Mouse (Mus musculus): ENCODE measurements around the gene Xpo6. TPM values are rescaled to one million over a fixed set of nuclear protein-coding genes. Genes with fewer than 3 reads are reported as not detected.

The Xpo6 gene
- polyA plus RNA-seq, 1 experiment from 2014 or later, result 44.5 TPM

- Histone ChIP-seq H3K9me3 (no peaks in the 10 kb centered on the region), H3K4me2 (no peak overlapping the region), H3K4me1 (peaks cover 14% of the 10 kb centered on the region; the same call in 1 of the 2 replicates), H3K27me3 (no peaks in the 10 kb centered on the region), H3K27ac (peak overlapping the region; percentile 48; the same call in 1 of the 2 replicates), H3K9ac (no peak overlapping the region), H3K4me3 (no peak overlapping the region), H3K36me3 (no peaks in the 10 kb centered on the region)
- peak; percentile 65 for ATAC-seq (ENCODE audit: borderline replicate concordance, extremely low read depth, low FRiP score, low TSS enrichment)
- WGBS, result 41% methylated on average over 5 of the region's 5 CpGs
Measured at GRCm38 (mm10) chr7:126065243-126065876, 134.9 kb downstream of the Xpo6 start.

- Histone ChIP-seq H3K36me3 (no peaks in the 10 kb centered on the region), H3K9me3 (no peaks in the 10 kb centered on the region), H3K4me3 (no peak overlapping the region), H3K27me3 (no peaks in the 10 kb centered on the region), H3K4me1 (peaks cover 35% of the 10 kb centered on the region), H3K27ac (no peak overlapping the region), H3K9ac (no peak overlapping the region), H3K4me2 (no peak overlapping the region)
- 62% methylated on average over 4 of the region's 4 CpGs for WGBS
- ATAC-seq (ENCODE audit: borderline replicate concordance, extremely low read depth, low FRiP score, low TSS enrichment), result no peak
Measured at GRCm38 (mm10) chr7:126062228-126062627, 138.1 kb downstream of the Xpo6 start.

GRCm38 (mm10) chr7:126058918-126059317 is 141.4 kb downstream of the Xpo6 start:
- Histone ChIP-seq H3K27ac (no peak overlapping the region), H3K9ac (no peak overlapping the region), H3K4me3 (no peak overlapping the region), H3K27me3 (no peaks in the 10 kb centered on the region), H3K4me1 (peaks cover 23% of the 10 kb centered on the region), H3K4me2 (no peak overlapping the region), H3K9me3 (no peaks in the 10 kb centered on the region), H3K36me3 (no peaks in the 10 kb centered on the region)
- ATAC-seq (ENCODE audit: borderline replicate concordance, extremely low read depth, low FRiP score, low TSS enrichment), result no peak
- 50% methylated on average over 7 of the region's 7 CpGs for WGBS

- Histone ChIP-seq H3K9me3 (no peaks in the 10 kb centered on the region), H3K4me2 (no peak overlapping the region), H3K27ac (0 out of 2 replicates have a peak overlapping the region, but pooled peaks have one; percentile 3), H3K4me1 (peaks cover 23% of the 10 kb centered on the region), H3K4me3 (no peak overlapping the region), H3K27me3 (no peaks in the 10 kb centered on the region), H3K36me3 (no peaks in the 10 kb centered on the region), H3K9ac (no peak overlapping the region)
- peak; percentile 68; the same call in 1 of the 2 replicates for ATAC-seq (ENCODE audit: borderline replicate concordance, extremely low read depth, low FRiP score, low TSS enrichment)
- WGBS, result 35% methylated on average over 10 of the region's 10 CpGs
Measured at GRCm38 (mm10) chr7:126057332-126057914, 142.9 kb downstream of the Xpo6 start.

- no peaks in the 10 kb centered on the region for H3K27me3 ChIP-seq
- no peak for ATAC-seq (ENCODE audit: borderline replicate concordance, extremely low read depth, low FRiP score, low TSS enrichment)
- no peak overlapping the region for H3K4me2 ChIP-seq
- peaks cover 20% of the 10 kb centered on the region for H3K4me1 ChIP-seq
- 50% methylated on average over 6 of the region's 6 CpGs for WGBS
- no peak overlapping the region for H3K9ac ChIP-seq
- no peaks in the 10 kb centered on the region for H3K36me3 ChIP-seq
- H3K9me3 ChIP-seq, result no peaks in the 10 kb centered on the region
- no peak overlapping the region for H3K27ac ChIP-seq
- no peak overlapping the region for H3K4me3 ChIP-seq
Measured at GRCm38 (mm10) chr7:126054574-126054973, 145.7 kb downstream of the Xpo6 start.

- 80% methylated on average over 7 of the region's 7 CpGs for WGBS
- no peak overlapping the region for H3K4me2 ChIP-seq
- H3K36me3 ChIP-seq, result no peaks in the 10 kb centered on the region
- no peak overlapping the region for H3K9ac ChIP-seq
- ATAC-seq (ENCODE audit: borderline replicate concordance, extremely low read depth, low FRiP score, low TSS enrichment), result no peak
- no peak overlapping the region for H3K4me3 ChIP-seq
- H3K9me3 ChIP-seq, result no peaks in the 10 kb centered on the region
- H3K4me1 ChIP-seq, result peaks cover 13% of the 10 kb centered on the region; the same call in 1 of the 2 replicates
- H3K27me3 ChIP-seq, result no peaks in the 10 kb centered on the region
- H3K27ac ChIP-seq, result no peak overlapping the region
Measured at GRCm38 (mm10) chr7:126053618-126054017, 146.7 kb downstream of the Xpo6 start.

- no peak for ATAC-seq (ENCODE audit: borderline replicate concordance, extremely low read depth, low FRiP score, low TSS enrichment)
- H3K9ac ChIP-seq, result no peak overlapping the region
- H3K4me2 ChIP-seq, result no peak overlapping the region
- H3K27ac ChIP-seq, result no peak overlapping the region
- 54% methylated on average over 6 of the region's 6 CpGs for WGBS
- H3K27me3 ChIP-seq, result no peaks in the 10 kb centered on the region
- no peaks in the 10 kb centered on the region for H3K9me3 ChIP-seq
- H3K4me1 ChIP-seq, result no peaks in the 10 kb centered on the region
- no peaks in the 10 kb centered on the region for H3K36me3 ChIP-seq
- H3K4me3 ChIP-seq, result no peak overlapping the region
Measured at GRCm38 (mm10) chr7:126051910-126052309, 148.4 kb downstream of the Xpo6 start.

Other genes starting within 250 kb of the Xpo6 start
- gene Gsg1l, start 118.1 kb downstream of the Xpo6 start, polyA plus RNA-seq (2015; fragmentation: Nextera tagmentation; extraction: Ambion mirVana), result 2.9 and 3.2 TPM in 2 replicates
- gene Sbk1, start 72.1 kb upstream of the Xpo6 start, polyA plus RNA-seq (2015; fragmentation: Nextera tagmentation; extraction: Ambion mirVana), result 28.7 and 32.3 TPM in 2 replicates
- 2.4 and 9.0 TPM in 2 replicates for gene Lat, start 169.1 kb upstream of the Xpo6 start, polyA plus RNA-seq (2015; fragmentation: Nextera tagmentation; extraction: Ambion mirVana)
- gene Spns1, start 176.9 kb upstream of the Xpo6 start, polyA plus RNA-seq (2015; fragmentation: Nextera tagmentation; extraction: Ambion mirVana), result 52.3 and 53.2 TPM in 2 replicates
- 3.1 and 3.3 TPM in 2 replicates for gene Nfatc2ip, start 196.2 kb upstream of the Xpo6 start, polyA plus RNA-seq (2015; fragmentation: Nextera tagmentation; extraction: Ambion mirVana)
- not detected in 2 replicates for gene Cd19, start 214.4 kb upstream of the Xpo6 start, polyA plus RNA-seq (2015; fragmentation: Nextera tagmentation; extraction: Ambion mirVana)
- 35.4 and 37.6 TPM in 2 replicates for gene Rabep2, start 228.3 kb upstream of the Xpo6 start, polyA plus RNA-seq (2015; fragmentation: Nextera tagmentation; extraction: Ambion mirVana)